Mouse (Mus musculus) kidney, postnatal 10 days (tissue): ENCODE data around the gene Pmvk.

Source experiments
- DNase-seq: peaks from one replicate; pipeline ENCODE4 v3.0.0; 2021; ENCODE audit warnings: mixed read lengths

The Pmvk gene

GRCm38 (mm10) chr3:89482249-89482648 is 27.9 kb downstream of the Pmvk start:
- no peak for DNase-seq

GRCm38 (mm10) chr3:89484766-89485524 is 30.6 kb downstream of the Pmvk start:
- peak; percentile 89 for DNase-seq

- no peak for DNase-seq
Observed at GRCm38 (mm10) chr3:89486111-89486510, 31.8 kb downstream of the Pmvk start.

- DNase-seq = no peak
Observed at GRCm38 (mm10) chr3:89486916-89487702, 32.8 kb downstream of the Pmvk start.

GRCm38 (mm10) chr3:89490790-89491189 is 36.4 kb downstream of the Pmvk start:
- no peak for DNase-seq

GRCm38 (mm10) chr3:89491559-89491958 is 37.2 kb downstream of the Pmvk start:
- DNase-seq = no peak

GRCm38 (mm10) chr3:89492701-89493151 is 38.4 kb downstream of the Pmvk start:
- DNase-seq = peak; percentile 73

GRCm38 (mm10) chr3:89494630-89495029 is 40.3 kb downstream of the Pmvk start:
- no peak for DNase-seq

- no peak for DNase-seq
Observed at GRCm38 (mm10) chr3:89496366-89496765, 42.0 kb downstream of the Pmvk start.

GRCm38 (mm10) chr3:89499696-89500095 is 45.4 kb downstream of the Pmvk start:
- no peak for DNase-seq

GRCm38 (mm10) chr3:89501486-89501885 is 47.1 kb downstream of the Pmvk start:
- DNase-seq = no peak

- no peak for DNase-seq
Observed at GRCm38 (mm10) chr3:89502551-89502950, 48.2 kb downstream of the Pmvk start.

- no peak for DNase-seq
Observed at GRCm38 (mm10) chr3:89508041-89508440, 53.7 kb downstream of the Pmvk start.

GRCm38 (mm10) chr3:89510979-89511378 is 56.6 kb downstream of the Pmvk start:
- DNase-seq = peak; percentile 77

- no peak for DNase-seq
Observed at GRCm38 (mm10) chr3:89511400-89511799, 57.1 kb downstream of the Pmvk start.

- DNase-seq = peak; percentile 47
Observed at GRCm38 (mm10) chr3:89512225-89512624, 57.9 kb downstream of the Pmvk start.

GRCm38 (mm10) chr3:89515444-89515843 is 61.1 kb downstream of the Pmvk start:
- DNase-seq = no peak

- no peak for DNase-seq
Observed at GRCm38 (mm10) chr3:89516321-89516720, 62.0 kb downstream of the Pmvk start.
